In genomic region chr9:53609306-53609967, GRCm38 (mm10) we compare ENCODE assay signal across 8 mouse cellular contexts. TPM values are rescaled to one million over a fixed set of nuclear protein-coding genes. Genes with fewer than 3 reads are reported as not detected.
DNase-seq lines count a peak whose midpoint lies in the region; ATAC-seq and TF ChIP-seq lines count a peak whose summit lies in the region.

No protein-coding gene starts in this region.

- peak; percentile 23 for DNase-seq in adrenal gland, adult 2 months
- no peak for DNase-seq in adrenal gland, postnatal 14 days
- DNase-seq in spleen, adult 2 months (ENCODE audit: low read depth in 1 of 2, low spot score in 2 of 2): no peak
- DNase-seq in spleen, adult 18-20 months: no peak
- DNase-seq in kidney, adult 9 months: peak; percentile 48
- DNase-seq in ovary, postnatal 10 days (ENCODE audit: low spot score): no peak
- DNase-seq in thymus, postnatal 10 days (ENCODE audit: low spot score in 2 of 2): no peak

- no peaks in the 10 kb centered on the region for H3K4me1 ChIP-seq in spleen, adult 2 months (ENCODE audit: control insufficient read depth, insufficient read depth, insufficient read length)
- H3K4me1 ChIP-seq in midbrain, embryonic 16.5 days (ENCODE audit: control insufficient read depth, insufficient read depth, low read length): peaks cover 12% of the 10 kb centered on the region

- H3K9ac ChIP-seq in midbrain, embryonic 16.5 days (ENCODE audit: low read depth, low read length): peak overlapping the region; percentile 96

- H3K36me3 ChIP-seq in spleen, adult 2 months (ENCODE audit: control insufficient read depth, insufficient read depth, low read length): no peaks in the 10 kb centered on the region
- H3K36me3 ChIP-seq in midbrain, embryonic 16.5 days (ENCODE audit: control insufficient read depth, insufficient read depth, low read length): no peaks in the 10 kb centered on the region; the same call in 1 of the 2 replicates

- TF ChIP-seq CTCF in spleen, adult 2 months (IDR thresholded peaks at IDR 0.05; ENCODE audit: extremely low read depth, insufficient read depth, insufficient read length, insufficient replicate concordance): no peak

- no peaks in the 10 kb centered on the region for H3K27me3 ChIP-seq in spleen, adult 2 months (ENCODE audit: control insufficient read depth, insufficient read depth, low read length)
- no peaks in the 10 kb centered on the region for H3K27me3 ChIP-seq in midbrain, embryonic 16.5 days (ENCODE audit: control insufficient read depth, insufficient read depth, low read depth, low read length)

- no peak overlapping the region for H3K27ac ChIP-seq in spleen, adult 2 months (ENCODE audit: insufficient read depth, low read length)
- peak overlapping the region; percentile 85 for H3K27ac ChIP-seq in midbrain, embryonic 16.5 days (ENCODE audit: low read length)

- peak overlapping the region; percentile 74 for H3K4me3 ChIP-seq in spleen, adult 2 months (ENCODE audit: extremely low read depth, insufficient read depth, insufficient read length)
- peak overlapping the region; percentile 80 for H3K4me3 ChIP-seq in midbrain, embryonic 16.5 days (ENCODE audit: low read depth, low read length)

- WGBS in spleen, adult 2 months: 57% methylated on average over 12 of the region's 12 CpGs
- 72% methylated on average over 12 of the region's 12 CpGs for WGBS in midbrain, embryonic 16.5 days

- TF ChIP-seq POLR2A in spleen, adult 2 months (IDR thresholded peaks at IDR 0.05; ENCODE audit: low read depth, low read length): no peak

- H3K4me2 ChIP-seq in midbrain, embryonic 16.5 days (ENCODE audit: low read length): peak overlapping the region; percentile 67

- no peaks in the 10 kb centered on the region for H3K9me3 ChIP-seq in midbrain, embryonic 16.5 days (replicated peaks; ENCODE audit: control insufficient read depth, low read length, poor library complexity, severe bottlenecking)

- no peak; the same call in 1 of the 2 replicates for ATAC-seq in midbrain, embryonic 16.5 days

RNA-seq across cellular contexts. Expression of gene Acat1, which starts 0.7 kb away (rescaled TPM):
- total RNA-seq in adrenal gland, adult 2 months (2021): 100 to 1,000 TPM; 155 to 163 TPM
- 23.2 and 30.6 TPM in 2 replicates for polyA plus RNA-seq in adrenal gland, adult 2 months (2012; rRNA removed)
- 279 and 318 TPM in 2 replicates for total RNA-seq in adrenal gland, postnatal 14 days (2021)
- 6.9 and 7.8 TPM in 2 replicates for polyA plus RNA-seq in spleen, adult 2 months (2012; rRNA removed)
- 161 and 167 TPM in 2 replicates for polyA plus RNA-seq in midbrain, embryonic 16.5 days (2015; fragmentation: Nextera tagmentation; extraction: Ambion mirVana)

Comparison
In these comparisons a context has a peak if more than half of its experiments do, and no peak if none do; other contexts are left out.
1. DNase-seq: peak in adrenal gland, adult 2 months (single experiment) and kidney, adult 9 months (single experiment); none in adrenal gland, postnatal 14 days (single experiment), spleen, adult 2 months (0 of 2), spleen, adult 18-20 months (0 of 2), ovary, postnatal 10 days (single experiment) and thymus, postnatal 10 days (0 of 2).